Mouse (Mus musculus): ENCODE measurements around the gene Cdkal1. TPM values are rescaled to one million over a fixed set of nuclear protein-coding genes. Genes with fewer than 3 reads are reported as not detected.

Gene Cdkal1
- polyA plus RNA-seq, 1 experiment from 2014 or later = 25.9 TPM

DNA sequence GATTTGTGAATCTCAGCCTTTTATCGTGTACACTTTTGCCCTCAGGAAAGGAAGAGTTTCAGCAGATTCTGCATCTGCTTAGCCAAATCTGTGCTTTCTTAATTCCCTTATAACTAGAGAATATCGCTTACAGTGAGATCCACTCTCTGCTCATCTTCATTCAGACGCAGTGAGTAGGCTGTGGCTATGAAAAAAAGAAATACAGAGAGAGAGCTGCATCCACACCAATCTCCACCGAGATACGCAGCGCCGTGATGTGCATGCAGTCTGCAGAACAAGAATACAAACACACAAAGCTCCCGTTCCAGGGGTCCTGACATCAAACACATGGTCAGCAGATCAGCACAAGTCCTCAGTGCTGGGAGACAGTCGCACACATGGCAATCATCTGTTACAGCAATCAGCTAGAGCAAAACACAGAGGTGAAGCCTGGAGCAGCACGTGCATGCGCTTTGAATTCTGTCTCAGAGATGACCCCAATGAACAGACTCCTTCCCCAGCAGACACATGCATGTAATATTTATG is 199.6 kb downstream of the Cdkal1 start:
- no peak overlapping the region for H3K27ac ChIP-seq
- no peak overlapping the region for H3K4me3 ChIP-seq
- no peak for DNase-seq (ENCODE audit: low spot score)
- no peaks in the 10 kb centered on the region; the same call in 1 of the 2 replicates for H3K4me1 ChIP-seq
- no peaks in the 10 kb centered on the region for H3K27me3 ChIP-seq (ENCODE audit: insufficient read depth, poor library complexity, severe bottlenecking)
- no peaks in the 10 kb centered on the region for H3K9me3 ChIP-seq
- no peaks in the 10 kb centered on the region for H3K36me3 ChIP-seq
- 89% methylated on average over 11 of the region's 11 CpGs for WGBS

DNA sequence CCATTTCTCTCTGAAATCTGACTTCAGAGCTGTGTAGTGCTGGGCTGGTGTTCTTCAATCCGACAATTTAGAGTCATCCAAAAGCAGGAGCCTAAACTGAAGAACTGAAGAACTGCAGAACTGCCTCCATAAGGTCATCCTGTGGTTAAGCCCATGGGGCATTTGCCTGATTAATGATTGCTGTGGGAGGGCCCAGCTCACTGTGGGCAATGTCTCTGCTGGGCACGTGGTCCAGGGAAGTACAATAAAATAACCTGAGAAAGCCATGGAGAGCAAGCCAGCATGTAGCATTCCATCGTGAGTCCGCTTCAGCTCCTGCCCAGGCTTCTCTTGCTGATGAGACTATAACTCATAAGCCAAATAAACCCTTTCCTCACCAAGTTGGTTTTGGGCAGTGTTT is 202.1 kb downstream of the Cdkal1 start:
- no peak for DNase-seq (ENCODE audit: low spot score)
- Histone ChIP-seq H3K4me1 (peaks cover 4% of the 10 kb centered on the region; the same call in 1 of the 2 replicates), H3K36me3 (no peaks in the 10 kb centered on the region), H3K4me3 (no peak overlapping the region), H3K27ac (no peak overlapping the region), H3K9me3 (no peaks in the 10 kb centered on the region), H3K27me3 (ENCODE audit: insufficient read depth, poor library complexity, severe bottlenecking) (no peaks in the 10 kb centered on the region)
- 86% methylated on average over 4 of the region's 4 CpGs for WGBS

- no peak overlapping the region for H3K4me3 ChIP-seq
- no peaks in the 10 kb centered on the region for H3K27me3 ChIP-seq (ENCODE audit: insufficient read depth, poor library complexity, severe bottlenecking)
- 75% methylated on average over 6 of the region's 6 CpGs for WGBS
- no peak overlapping the region for H3K27ac ChIP-seq
- peaks cover 4% of the 10 kb centered on the region; the same call in 1 of the 2 replicates for H3K4me1 ChIP-seq
- DNase-seq (ENCODE audit: low spot score) = no peak
- H3K9me3 ChIP-seq = no peaks in the 10 kb centered on the region
- H3K36me3 ChIP-seq = no peaks in the 10 kb centered on the region
Measured at GRCm38 (mm10) chr13:29652791-29653190, 202.7 kb downstream of the Cdkal1 start.

- 86% methylated on average over 6 of the region's 6 CpGs for WGBS
- DNase-seq (ENCODE audit: low spot score) = no peak
- H3K27ac ChIP-seq = no peak overlapping the region
- H3K4me3 ChIP-seq = no peak overlapping the region
- H3K9me3 ChIP-seq = no peaks in the 10 kb centered on the region
- peaks cover 4% of the 10 kb centered on the region; the same call in 1 of the 2 replicates for H3K4me1 ChIP-seq
- no peaks in the 10 kb centered on the region for H3K36me3 ChIP-seq
- H3K27me3 ChIP-seq (ENCODE audit: insufficient read depth, poor library complexity, severe bottlenecking) = no peaks in the 10 kb centered on the region
Measured at GRCm38 (mm10) chr13:29650576-29651236, 204.8 kb downstream of the Cdkal1 start.

GRCm38 (mm10) chr13:29649593-29649992 is 205.9 kb downstream of the Cdkal1 start:
- Histone ChIP-seq H3K27me3 (ENCODE audit: insufficient read depth, poor library complexity, severe bottlenecking) (no peaks in the 10 kb centered on the region), H3K36me3 (no peaks in the 10 kb centered on the region), H3K27ac (no peak overlapping the region), H3K4me3 (no peak overlapping the region), H3K4me1 (peaks cover 4% of the 10 kb centered on the region; the same call in 1 of the 2 replicates), H3K9me3 (no peaks in the 10 kb centered on the region)
- 44% methylated on average over 2 of the region's 2 CpGs for WGBS
- DNase-seq (ENCODE audit: low spot score) = no peak

- WGBS = 86% methylated on average over 2 of the region's 2 CpGs
- no peak for DNase-seq (ENCODE audit: low spot score)
- no peak overlapping the region for H3K27ac ChIP-seq
- H3K36me3 ChIP-seq = no peaks in the 10 kb centered on the region
- no peaks in the 10 kb centered on the region for H3K27me3 ChIP-seq (ENCODE audit: insufficient read depth, poor library complexity, severe bottlenecking)
- H3K9me3 ChIP-seq = no peaks in the 10 kb centered on the region
- H3K4me1 ChIP-seq = peaks cover 23% of the 10 kb centered on the region
- no peak overlapping the region for H3K4me3 ChIP-seq
Measured at GRCm38 (mm10) chr13:29642226-29642625, 213.2 kb downstream of the Cdkal1 start.

- Histone ChIP-seq H3K9me3 (no peaks in the 10 kb centered on the region), H3K4me1 (peaks cover 27% of the 10 kb centered on the region), H3K36me3 (no peaks in the 10 kb centered on the region), H3K27me3 (ENCODE audit: insufficient read depth, poor library complexity, severe bottlenecking) (no peaks in the 10 kb centered on the region), H3K27ac (no peak overlapping the region), H3K4me3 (no peak overlapping the region)
- DNase-seq (ENCODE audit: low spot score) = no peak
- WGBS = 80% methylated on average over 5 of the region's 5 CpGs
Measured at GRCm38 (mm10) chr13:29641200-29641599, 214.3 kb downstream of the Cdkal1 start.

DNA sequence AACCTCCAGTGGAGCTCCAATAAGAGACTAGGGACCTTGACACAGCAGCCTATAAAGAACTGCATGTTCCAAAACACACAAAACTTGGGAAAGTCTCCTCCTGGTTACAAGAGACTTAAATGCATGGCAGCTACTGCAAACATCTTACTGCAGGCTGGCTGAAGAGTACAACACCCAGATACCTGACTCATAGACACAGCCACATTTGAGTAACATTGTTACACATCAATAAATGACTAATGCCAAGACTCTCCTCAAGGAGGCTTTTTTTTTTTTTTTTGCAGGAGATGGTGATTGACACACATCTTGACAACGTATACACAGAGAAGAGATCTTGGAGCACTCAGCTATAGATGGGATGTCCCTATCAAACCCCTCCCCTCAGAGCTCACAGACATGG is 215.3 kb downstream of the Cdkal1 start:
- H3K4me1 ChIP-seq = peaks cover 29% of the 10 kb centered on the region
- H3K9me3 ChIP-seq = no peaks in the 10 kb centered on the region
- peak overlapping the region; percentile 18; the same call in 1 of the 2 replicates for H3K27ac ChIP-seq
- 71% methylated on average over 1 of the region's 1 CpGs for WGBS
- no peaks in the 10 kb centered on the region for H3K36me3 ChIP-seq
- H3K27me3 ChIP-seq (ENCODE audit: insufficient read depth, poor library complexity, severe bottlenecking) = no peaks in the 10 kb centered on the region
- H3K4me3 ChIP-seq = no peak overlapping the region
- DNase-seq (ENCODE audit: low spot score) = no peak

GRCm38 (mm10) chr13:29638303-29638702 is 217.2 kb downstream of the Cdkal1 start:
- WGBS = 78% methylated on average over 4 of the region's 4 CpGs
- peak overlapping the region; percentile 83 for H3K27ac ChIP-seq
- H3K9me3 ChIP-seq = no peaks in the 10 kb centered on the region
- no peak overlapping the region for H3K4me3 ChIP-seq
- no peaks in the 10 kb centered on the region for H3K27me3 ChIP-seq (ENCODE audit: insufficient read depth, poor library complexity, severe bottlenecking)
- no peaks in the 10 kb centered on the region for H3K36me3 ChIP-seq
- H3K4me1 ChIP-seq = peaks cover 29% of the 10 kb centered on the region
- no peak for DNase-seq (ENCODE audit: low spot score)

- WGBS = 25% methylated on average over 6 of the region's 6 CpGs
- H3K4me1 ChIP-seq = peaks cover 29% of the 10 kb centered on the region
- no peaks in the 10 kb centered on the region for H3K36me3 ChIP-seq
- no peaks in the 10 kb centered on the region for H3K9me3 ChIP-seq
- H3K4me3 ChIP-seq = no peak overlapping the region
- H3K27ac ChIP-seq = peak overlapping the region; percentile 83
- no peak for DNase-seq (ENCODE audit: low spot score)
- no peaks in the 10 kb centered on the region for H3K27me3 ChIP-seq (ENCODE audit: insufficient read depth, poor library complexity, severe bottlenecking)
Measured at GRCm38 (mm10) chr13:29637788-29638187, 217.7 kb downstream of the Cdkal1 start.

GRCm38 (mm10) chr13:29635581-29635980 is 219.9 kb downstream of the Cdkal1 start:
- H3K9me3 ChIP-seq = no peaks in the 10 kb centered on the region
- no peak overlapping the region for H3K4me3 ChIP-seq
- DNase-seq (ENCODE audit: low spot score) = no peak
- H3K36me3 ChIP-seq = no peaks in the 10 kb centered on the region
- H3K4me1 ChIP-seq = peaks cover 39% of the 10 kb centered on the region
- no peak overlapping the region for H3K27ac ChIP-seq
- H3K27me3 ChIP-seq (ENCODE audit: insufficient read depth, poor library complexity, severe bottlenecking) = no peaks in the 10 kb centered on the region
- 80% methylated on average over 3 of the region's 3 CpGs for WGBS

DNA sequence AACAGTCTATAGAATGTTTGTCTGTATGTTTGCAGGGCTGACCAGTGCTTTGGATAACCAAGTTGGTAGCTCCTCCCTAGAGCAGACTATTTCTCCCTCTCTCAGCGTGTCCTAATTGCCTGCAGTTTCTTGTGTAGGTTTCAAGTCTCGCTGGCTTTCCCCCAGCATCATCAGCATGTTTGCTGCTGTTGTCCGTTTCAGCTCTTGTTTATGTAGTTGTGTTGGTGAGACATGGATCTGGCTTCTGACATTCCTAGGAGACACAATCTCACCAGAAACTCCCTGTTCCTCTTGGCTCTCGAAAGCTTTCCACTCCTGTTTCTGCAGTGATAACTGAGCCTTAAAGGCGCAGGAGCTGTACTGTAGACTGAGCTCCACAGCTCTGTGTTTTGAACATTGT is 224.1 kb downstream of the Cdkal1 start:
- no peaks in the 10 kb centered on the region for H3K9me3 ChIP-seq
- H3K4me3 ChIP-seq = no peak overlapping the region
- no peak for DNase-seq (ENCODE audit: low spot score)
- H3K36me3 ChIP-seq = no peaks in the 10 kb centered on the region
- H3K27me3 ChIP-seq (ENCODE audit: insufficient read depth, poor library complexity, severe bottlenecking) = no peaks in the 10 kb centered on the region
- H3K4me1 ChIP-seq = peaks cover 36% of the 10 kb centered on the region
- H3K27ac ChIP-seq = peak overlapping the region; percentile 70
- 25% methylated on average over 5 of the region's 5 CpGs for WGBS

DNA sequence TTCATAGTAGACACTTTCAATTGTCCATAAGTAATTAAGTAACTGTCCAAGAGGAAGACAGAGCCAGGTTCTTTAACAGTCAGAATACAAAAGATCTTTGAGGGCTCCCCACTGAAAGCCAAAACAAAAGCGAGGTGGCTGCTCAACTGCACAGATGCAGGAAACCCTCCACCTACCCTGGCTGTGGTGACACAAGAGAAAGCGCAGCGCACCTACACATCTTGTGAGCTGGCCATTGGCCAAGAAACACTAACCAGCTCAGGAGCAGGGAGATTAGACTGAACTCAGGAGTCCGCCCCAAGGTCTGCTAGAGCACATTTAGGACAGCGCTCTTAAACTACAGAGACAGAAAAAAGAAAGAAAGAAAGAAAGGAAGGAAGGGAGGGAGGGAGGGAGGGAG is 226.9 kb downstream of the Cdkal1 start:
- H3K4me1 ChIP-seq = peaks cover 45% of the 10 kb centered on the region
- no peaks in the 10 kb centered on the region for H3K27me3 ChIP-seq (ENCODE audit: insufficient read depth, poor library complexity, severe bottlenecking)
- H3K27ac ChIP-seq = peak overlapping the region; percentile 73
- H3K9me3 ChIP-seq = no peaks in the 10 kb centered on the region
- peak; percentile 88 for DNase-seq (ENCODE audit: low spot score)
- WGBS = 19% methylated on average over 5 of the region's 5 CpGs
- no peak overlapping the region for H3K4me3 ChIP-seq
- no peaks in the 10 kb centered on the region for H3K36me3 ChIP-seq
